Mouse (Mus musculus) stomach, embryonic 16.5 days (tissue): ENCODE data around the gene Bicdl1. TPM values are rescaled to one million over a fixed set of nuclear protein-coding genes. Genes with fewer than 3 reads are reported as not detected.

ENCODE experiments used
- ATAC-seq: fragments of 200-750 bp; cut with Nextera tagmentation; 2 replicates; pipeline ENCODE4 v1.8.0; 2017; ENCODE audit warnings: moderate number of reproducible peaks, moderate TSS enrichment; ENCODE audit not compliant: insufficient read depth, low FRiP score
- H3K27ac ChIP-seq: fragments of 300-500 bp; sonication (generic); 2 replicates; pipeline ENCODE4 v1.5.1; 2014; ENCODE audit warnings: low read length
- H3K27me3 ChIP-seq: fragments of 300-500 bp; sonication (generic); 2 replicates; pipeline ENCODE4 v1.6.1; 2014; ENCODE audit warnings: low read length, control low read depth, mixed read lengths; ENCODE audit not compliant: control insufficient read depth, insufficient read depth
- H3K36me3 ChIP-seq: fragments of 300-500 bp; sonication (generic); 2 replicates; pipeline ENCODE4 v1.6.1; 2014; ENCODE audit warnings: low read length; ENCODE audit not compliant: control insufficient read depth, insufficient read depth
- H3K4me1 ChIP-seq: fragments of 300-500 bp; sonication (generic); 2 replicates; pipeline ENCODE4 v1.6.1; 2014; ENCODE audit warnings: low read length, control low read depth, mixed read lengths; ENCODE audit not compliant: control insufficient read depth, insufficient read depth
- H3K4me2 ChIP-seq: fragments of 300-500 bp; sonication (generic); 2 replicates; pipeline ENCODE4 v1.6.1; 2014; ENCODE audit warnings: low read depth, low read length, mixed read lengths
- H3K4me3 ChIP-seq: fragments of 300-500 bp; sonication (generic); replicated peaks from 2 replicates; pipeline ENCODE4 v1.5.1; 2014; ENCODE audit warnings: mild to moderate bottlenecking, low read length
- H3K9ac ChIP-seq: fragments of 300-500 bp; sonication (generic); 2 replicates; pipeline ENCODE4 v1.6.1; 2014; ENCODE audit warnings: low read length
- H3K9me3 ChIP-seq: fragments of 300-500 bp; sonication (generic); replicated peaks from 2 replicates; pipeline ENCODE4 v1.6.1; 2016; ENCODE audit warnings: low read length, control low read depth; ENCODE audit not compliant: control insufficient read depth
- WGBS: fragments of 180-500 bp; shearing (Covaris S2); extraction: QIAGEN DNeasy Blood & Tissue Kit; methylation state at CpG from one replicate; pipeline ENCODE4 v1.1.7; 2014; 5-methylcytosine and 5-hydroxymethylcytosine counted together
- polyA plus RNA-seq: library from polyadenylated mRNA; unstranded; fragments of >200 nt; fragmentation: Nextera tagmentation; extraction: Ambion mirVana; gene quantifications from 2 replicates; pipeline ENCODE4 v1.2.1, GENCODE M21; 2015

Gene Bicdl1
- polyA plus RNA-seq, 1 experiment from 2014 or later, result 14.5 TPM

DNA sequence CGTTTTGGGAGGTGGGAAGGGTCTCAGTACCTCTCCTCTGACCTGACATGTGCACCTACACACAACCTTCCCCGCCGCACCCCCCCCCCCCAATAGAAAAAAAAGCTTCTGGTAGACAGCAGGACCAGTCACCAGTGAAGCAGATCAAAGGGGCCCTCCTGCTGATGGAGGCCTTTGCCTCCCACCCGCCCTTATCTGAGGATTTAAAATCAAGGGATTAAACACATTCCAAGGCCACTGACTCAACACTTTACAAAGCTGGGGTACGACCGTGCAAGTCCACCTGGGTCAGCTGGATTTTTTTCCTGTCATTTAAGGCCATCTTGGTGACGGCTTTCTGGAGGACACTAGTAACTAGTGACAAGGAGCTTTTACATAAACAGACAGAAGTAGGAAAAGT lies 63.5 kb downstream of the Bicdl1 start:
- ATAC-seq, result no peak
- Histone ChIP-seq H3K27ac (no peak overlapping the region), H3K4me1 (no peaks in the 10 kb centered on the region; the same call in 1 of the 2 replicates), H3K36me3 (no peaks in the 10 kb centered on the region), H3K27me3 (no peaks in the 10 kb centered on the region), H3K9ac (no peak overlapping the region), H3K4me3 (no peak overlapping the region), H3K9me3 (peaks cover 3% of the 10 kb centered on the region; the same call in 1 of the 2 replicates), H3K4me2 (no peak overlapping the region)
- 25% methylated on average over 7 of the region's 7 CpGs for WGBS

DNA sequence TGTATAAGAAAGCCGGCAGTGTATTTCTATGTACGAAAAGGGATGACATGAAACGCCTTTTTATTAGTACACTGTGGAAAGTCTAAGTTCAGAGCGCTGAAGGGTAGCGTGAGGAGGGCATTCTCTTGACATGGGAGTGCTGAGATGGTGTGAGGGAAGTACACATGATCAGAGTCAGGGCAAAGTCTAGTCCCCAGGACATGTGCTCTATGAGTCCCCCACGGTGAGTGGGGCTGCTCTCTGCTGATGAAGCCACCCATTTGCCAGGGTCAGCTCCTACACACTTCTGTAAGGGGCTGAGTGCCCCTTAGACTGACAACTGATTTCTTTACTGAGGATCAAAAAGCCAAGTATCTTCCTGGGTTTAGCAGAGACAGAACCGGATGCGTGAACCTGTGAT lies 64.2 kb downstream of the Bicdl1 start:
- Histone ChIP-seq H3K4me2 (no peak overlapping the region), H3K27ac (no peak overlapping the region), H3K27me3 (no peaks in the 10 kb centered on the region), H3K4me1 (no peaks in the 10 kb centered on the region; the same call in 1 of the 2 replicates), H3K4me3 (no peak overlapping the region), H3K36me3 (no peaks in the 10 kb centered on the region), H3K9me3 (peaks cover 3% of the 10 kb centered on the region; the same call in 1 of the 2 replicates), H3K9ac (no peak overlapping the region)
- ATAC-seq, result no peak
- WGBS, result 77% methylated on average over 8 of the region's 8 CpGs

- H3K4me1 ChIP-seq, result no peaks in the 10 kb centered on the region; the same call in 1 of the 2 replicates
- H3K27ac ChIP-seq, result no peak overlapping the region
- 61% methylated on average over 8 of the region's 8 CpGs for WGBS
- no peak overlapping the region for H3K9ac ChIP-seq
- no peak overlapping the region for H3K4me2 ChIP-seq
- H3K9me3 ChIP-seq, result peaks cover 3% of the 10 kb centered on the region; the same call in 1 of the 2 replicates
- H3K27me3 ChIP-seq, result no peaks in the 10 kb centered on the region
- H3K4me3 ChIP-seq, result no peak overlapping the region
- no peak for ATAC-seq
- H3K36me3 ChIP-seq, result no peaks in the 10 kb centered on the region
These were observed 64.9 kb downstream of the Bicdl1 start for GRCm38 (mm10) chr5:115666366-115667065.

DNA sequence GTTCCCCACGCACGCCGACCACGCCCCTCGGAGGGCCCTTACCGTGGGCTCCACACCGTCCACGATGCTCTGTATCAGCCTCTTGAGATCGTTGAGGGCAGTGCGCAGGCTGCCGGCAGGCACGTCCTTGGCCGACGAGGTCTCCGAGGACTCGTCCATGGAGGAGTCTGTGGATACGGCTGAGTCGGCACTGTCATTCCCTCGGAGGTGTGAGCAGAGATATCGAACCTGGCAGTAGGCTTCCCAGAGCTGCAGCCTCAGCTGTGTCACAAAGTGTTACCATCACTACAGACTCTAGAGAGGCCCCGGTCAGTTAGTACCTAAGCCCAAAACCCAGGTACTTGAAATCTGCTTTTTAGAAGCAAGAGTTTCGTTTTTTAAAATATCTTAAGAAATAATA lies 68.8 kb downstream of the Bicdl1 start:
- Histone ChIP-seq H3K36me3 (no peaks in the 10 kb centered on the region), H3K4me3 (no peak overlapping the region), H3K9me3 (peaks cover 3% of the 10 kb centered on the region; the same call in 1 of the 2 replicates), H3K27ac (no peak overlapping the region), H3K27me3 (no peaks in the 10 kb centered on the region), H3K4me1 (no peaks in the 10 kb centered on the region; the same call in 1 of the 2 replicates), H3K4me2 (no peak overlapping the region), H3K9ac (no peak overlapping the region)
- no peak for ATAC-seq
- WGBS, result 80% methylated on average over 22 of the region's 22 CpGs

DNA sequence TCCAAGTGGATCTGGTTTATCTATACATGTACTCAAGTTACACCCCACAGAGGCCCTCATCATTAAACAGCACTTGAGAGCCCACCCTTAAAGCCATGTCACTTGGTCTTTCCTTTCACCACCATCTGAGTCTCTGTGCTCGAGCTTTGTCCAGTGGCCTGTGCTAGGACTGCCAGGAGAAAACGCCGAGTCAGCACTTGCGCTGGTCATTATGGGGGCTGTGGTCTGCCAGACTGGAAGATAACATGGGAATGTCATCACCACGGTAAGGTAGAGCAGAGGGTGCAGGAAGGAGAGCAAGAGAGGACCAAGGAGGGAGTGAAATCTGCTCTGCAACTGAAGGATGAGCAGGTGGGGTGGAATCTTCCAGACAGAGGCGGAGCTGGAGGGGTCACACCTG lies 73.1 kb downstream of the Bicdl1 start:
- no peak overlapping the region for H3K4me3 ChIP-seq
- no peaks in the 10 kb centered on the region for H3K36me3 ChIP-seq
- H3K9ac ChIP-seq, result no peak overlapping the region
- no peak overlapping the region for H3K27ac ChIP-seq
- H3K27me3 ChIP-seq, result no peaks in the 10 kb centered on the region
- 72% methylated on average over 6 of the region's 6 CpGs for WGBS
- H3K4me2 ChIP-seq, result no peak overlapping the region
- H3K9me3 ChIP-seq, result no peaks in the 10 kb centered on the region
- no peaks in the 10 kb centered on the region for H3K4me1 ChIP-seq
- ATAC-seq, result no peak

GRCm38 (mm10) chr5:115657234-115657633 lies 74.2 kb downstream of the Bicdl1 start:
- ATAC-seq, result no peak

GRCm38 (mm10) chr5:115656677-115657076 lies 74.7 kb downstream of the Bicdl1 start:
- Histone ChIP-seq H3K4me1 (0 out of 2 replicates have a peak, but pooled peaks cover 9% of the 10 kb centered on the region), H3K4me2 (no peak overlapping the region), H3K36me3 (no peaks in the 10 kb centered on the region), H3K9ac (no peak overlapping the region), H3K27me3 (no peaks in the 10 kb centered on the region), H3K4me3 (no peak overlapping the region), H3K9me3 (no peaks in the 10 kb centered on the region), H3K27ac (peak overlapping the region; percentile 32; the same call in 1 of the 2 replicates)
- WGBS, result 68% methylated on average over 6 of the region's 6 CpGs
- ATAC-seq, result no peak

More at GRCm38 (mm10) chr5:115657234-115657633, 74.2 kb downstream of the Bicdl1 start:
- Histone ChIP-seq H3K4me3 (no peak overlapping the region), H3K4me2 (no peak overlapping the region), H3K27ac (no peak overlapping the region; the same call in 1 of the 2 replicates), H3K9ac (no peak overlapping the region), H3K27me3 (no peaks in the 10 kb centered on the region), H3K36me3 (no peaks in the 10 kb centered on the region), H3K4me1 (0 out of 2 replicates have a peak, but pooled peaks cover 3% of the 10 kb centered on the region), H3K9me3 (no peaks in the 10 kb centered on the region)
- 67% methylated on average over 1 of the region's 1 CpGs for WGBS

DNA sequence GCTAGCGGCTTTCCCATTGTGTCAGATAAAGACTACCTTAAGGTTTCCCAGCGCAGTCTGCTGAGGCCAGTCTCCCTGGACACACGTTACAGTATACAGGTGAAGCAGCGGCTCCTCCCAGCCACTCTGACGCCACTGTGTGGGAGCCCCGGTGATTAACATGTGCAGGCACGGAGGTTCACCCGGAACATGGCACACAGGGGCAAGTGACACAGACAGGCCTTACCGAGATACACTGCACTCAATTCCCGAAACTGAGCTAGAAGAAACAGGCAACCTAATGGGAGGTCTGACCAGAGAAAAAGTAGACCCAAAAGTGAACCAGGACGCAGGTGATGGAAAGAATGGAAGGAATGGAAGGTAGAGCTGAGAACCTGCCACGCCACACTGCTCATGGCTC lies 77.6 kb downstream of the Bicdl1 start:
- WGBS, result 89% methylated on average over 12 of the region's 12 CpGs
- H3K27ac ChIP-seq, result no peak overlapping the region
- no peaks in the 10 kb centered on the region for H3K27me3 ChIP-seq
- no peak overlapping the region for H3K9ac ChIP-seq
- no peak for ATAC-seq
- H3K4me2 ChIP-seq, result no peak overlapping the region
- H3K9me3 ChIP-seq, result no peaks in the 10 kb centered on the region
- no peaks in the 10 kb centered on the region for H3K36me3 ChIP-seq
- H3K4me1 ChIP-seq, result 0 out of 2 replicates have a peak, but pooled peaks cover 10% of the 10 kb centered on the region
- H3K4me3 ChIP-seq, result no peak overlapping the region

DNA sequence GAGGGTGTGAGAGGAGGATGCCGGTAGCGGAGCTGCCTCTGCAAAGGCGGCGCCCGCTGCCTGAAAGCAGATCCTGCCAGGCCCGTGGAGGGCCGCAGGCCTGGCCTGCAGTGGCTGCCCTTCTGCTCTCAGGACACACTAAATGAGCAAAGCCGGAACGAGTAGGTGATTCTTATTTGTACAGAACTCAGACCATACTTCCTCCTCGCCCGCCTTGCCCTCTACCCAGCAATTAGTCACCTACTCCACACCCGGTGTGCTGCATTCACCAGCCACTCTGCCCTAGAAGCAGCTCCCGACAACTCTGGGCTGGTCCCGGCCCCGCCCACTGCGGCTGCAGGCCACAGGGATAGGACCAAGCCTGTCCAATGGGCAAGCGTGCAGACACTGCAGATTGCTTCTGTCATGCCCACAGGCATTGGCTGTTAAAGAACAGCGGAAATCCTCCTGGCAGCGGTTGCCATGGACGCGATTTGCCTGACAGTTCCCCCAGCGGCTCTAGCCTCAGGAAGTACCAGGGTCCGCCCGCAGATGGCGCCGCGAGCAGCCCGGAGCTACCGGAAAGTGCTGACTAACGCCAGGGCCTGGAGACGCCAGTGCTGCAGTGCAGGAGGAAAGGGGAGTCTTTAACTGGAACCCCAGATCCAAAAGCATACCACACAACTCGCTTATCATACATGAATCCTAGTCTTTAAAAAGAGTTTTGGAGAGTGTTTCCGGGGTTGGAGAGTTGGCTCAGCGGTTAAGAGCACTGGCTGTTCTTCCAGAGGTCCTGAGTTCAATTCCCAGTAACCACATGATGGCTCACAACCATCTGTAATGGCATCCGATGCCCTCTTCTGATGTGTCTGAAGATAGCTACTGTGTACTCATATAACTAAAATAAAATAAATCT lies 78.5 kb downstream of the Bicdl1 start:
- Histone ChIP-seq H3K27me3 (no peaks in the 10 kb centered on the region), H3K9ac (peak overlapping the region; percentile 75), H3K4me2 (peak overlapping the region; percentile 78), H3K4me1 (0 out of 2 replicates have a peak, but pooled peaks cover 10% of the 10 kb centered on the region), H3K4me3 (peak overlapping the region; percentile 50), H3K27ac (peak overlapping the region; percentile 91), H3K36me3 (no peaks in the 10 kb centered on the region), H3K9me3 (no peaks in the 10 kb centered on the region)
- ATAC-seq, result peak; percentile 100
- 3% methylated on average over 35 of the region's 35 CpGs for WGBS
